Mouse (Mus musculus): ENCODE measurements around the gene Disc1.
A peak's percentile ranks its signal among the peaks of the same experiment; 100 is the strongest.

The Disc1 gene

GRCm38 (mm10) chr8:125053505-125054435 is at the start of gene Disc1:
Gene Disc1 (plus strand): TSS chr8:125054195.
- no peak for DNase-seq (ENCODE audit: low spot score)

GRCm38 (mm10) chr8:125012695-125013627 is 41.0 kb upstream of the Disc1 start, which contains the start of gene Tsnax:
Gene Tsnax (plus strand): TSS chr8:125012997.
- DNase-seq (ENCODE audit: low spot score): peak; percentile 69

- DNase-seq (ENCODE audit: low spot score): no peak
Measured at GRCm38 (mm10) chr8:125024085-125024484, 29.9 kb upstream of the Disc1 start.

GRCm38 (mm10) chr8:125027211-125027610 is 26.8 kb upstream of the Disc1 start:
- no peak for DNase-seq (ENCODE audit: low spot score)

GRCm38 (mm10) chr8:125028841-125029240 is 25.2 kb upstream of the Disc1 start:
- no peak for DNase-seq (ENCODE audit: low spot score)

GRCm38 (mm10) chr8:125031276-125031675 is 22.7 kb upstream of the Disc1 start:
- DNase-seq (ENCODE audit: low spot score): no peak

GRCm38 (mm10) chr8:125034669-125035068 is 19.3 kb upstream of the Disc1 start:
- no peak for DNase-seq (ENCODE audit: low spot score)

GRCm38 (mm10) chr8:125037081-125037480 is 16.9 kb upstream of the Disc1 start:
- DNase-seq (ENCODE audit: low spot score): no peak

- no peak for DNase-seq (ENCODE audit: low spot score)
Measured at GRCm38 (mm10) chr8:125038731-125039130, 15.3 kb upstream of the Disc1 start.

- DNase-seq (ENCODE audit: low spot score): no peak
Measured at GRCm38 (mm10) chr8:125040587-125041375, 13.2 kb upstream of the Disc1 start.

GRCm38 (mm10) chr8:125041496-125041895 is 12.5 kb upstream of the Disc1 start:
- DNase-seq (ENCODE audit: low spot score): no peak

- no peak for DNase-seq (ENCODE audit: low spot score)
Measured at GRCm38 (mm10) chr8:125043394-125043793, 10.6 kb upstream of the Disc1 start.

- DNase-seq (ENCODE audit: low spot score): no peak
Measured at GRCm38 (mm10) chr8:125043935-125044334, 10.1 kb upstream of the Disc1 start.

- no peak for DNase-seq (ENCODE audit: low spot score)
Measured at GRCm38 (mm10) chr8:125045760-125046159, 8.2 kb upstream of the Disc1 start.

GRCm38 (mm10) chr8:125049051-125049750 is 4.8 kb upstream of the Disc1 start:
- no peak for DNase-seq (ENCODE audit: low spot score)

- no peak for DNase-seq (ENCODE audit: low spot score)
Measured at GRCm38 (mm10) chr8:125049826-125050225, 4.2 kb upstream of the Disc1 start.

GRCm38 (mm10) chr8:125052026-125052425 is 2.0 kb upstream of the Disc1 start:
- DNase-seq (ENCODE audit: low spot score): peak; percentile 36

GRCm38 (mm10) chr8:125054436-125054810 is 428 bp downstream of the Disc1 start:
- DNase-seq (ENCODE audit: low spot score): no peak

- no peak for DNase-seq (ENCODE audit: low spot score)
Measured at GRCm38 (mm10) chr8:125060904-125061303, 6.9 kb downstream of the Disc1 start.

- DNase-seq (ENCODE audit: low spot score): no peak
Measured at GRCm38 (mm10) chr8:125065596-125065995, 11.6 kb downstream of the Disc1 start.
